Mouse (Mus musculus) granulocyte monocyte progenitor cell, adult 5-6 weeks (primary cell): ENCODE results near the gene Fam131b. TPM values are rescaled to one million over a fixed set of nuclear protein-coding genes. Genes with fewer than 3 reads are reported as not detected.
A peak's percentile ranks its signal among the peaks of the same experiment; 100 is the strongest.

Experiments used
- ATAC-seq: replicated peaks from 2 replicates; pipeline ENCODE4 v1.8.0; 2016; ENCODE audit warnings: mild to moderate bottlenecking, moderate TSS enrichment, inconsistent platforms; ENCODE audit not compliant: poor library complexity, severe bottlenecking
- total RNA-seq, 2 experiments: library from RNA; stranded (forward) in 1 of 2; stranded (reverse) in 1 of 2; fragments of 200-712, 200-1000 nt in 1 of 2; fragments of >200 nt in 1 of 2; fragmentation: Nextera tagmentation in 1 of 2; gene quantifications; 2 replicates each; pipeline ENCODE4 v1.2.3; 2014 to 2017

The Fam131b gene
- total RNA-seq, 2 experiments from 2014 or later, result not detected

DNA sequence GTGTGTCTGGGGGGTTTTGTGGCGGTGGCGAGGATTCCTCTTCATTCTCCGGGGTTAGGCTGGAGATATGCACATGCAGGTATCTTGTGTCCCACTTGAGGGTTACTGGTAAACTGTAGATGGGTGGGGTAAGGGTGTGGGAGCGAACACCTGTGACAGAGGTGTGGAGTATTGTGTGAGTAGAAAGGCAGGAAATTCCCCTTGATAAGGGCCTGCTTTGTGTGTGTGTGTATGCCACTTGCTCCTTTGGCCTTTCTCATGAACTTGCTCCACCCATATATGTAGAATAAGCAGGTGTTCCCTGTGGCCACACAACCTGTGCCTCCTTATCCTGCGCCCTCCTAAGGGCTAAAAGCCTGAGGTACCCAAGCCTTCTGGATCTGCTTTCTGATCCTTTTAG, 32.5 kb upstream of the Fam131b start:
- ATAC-seq, result no peak

DNA sequence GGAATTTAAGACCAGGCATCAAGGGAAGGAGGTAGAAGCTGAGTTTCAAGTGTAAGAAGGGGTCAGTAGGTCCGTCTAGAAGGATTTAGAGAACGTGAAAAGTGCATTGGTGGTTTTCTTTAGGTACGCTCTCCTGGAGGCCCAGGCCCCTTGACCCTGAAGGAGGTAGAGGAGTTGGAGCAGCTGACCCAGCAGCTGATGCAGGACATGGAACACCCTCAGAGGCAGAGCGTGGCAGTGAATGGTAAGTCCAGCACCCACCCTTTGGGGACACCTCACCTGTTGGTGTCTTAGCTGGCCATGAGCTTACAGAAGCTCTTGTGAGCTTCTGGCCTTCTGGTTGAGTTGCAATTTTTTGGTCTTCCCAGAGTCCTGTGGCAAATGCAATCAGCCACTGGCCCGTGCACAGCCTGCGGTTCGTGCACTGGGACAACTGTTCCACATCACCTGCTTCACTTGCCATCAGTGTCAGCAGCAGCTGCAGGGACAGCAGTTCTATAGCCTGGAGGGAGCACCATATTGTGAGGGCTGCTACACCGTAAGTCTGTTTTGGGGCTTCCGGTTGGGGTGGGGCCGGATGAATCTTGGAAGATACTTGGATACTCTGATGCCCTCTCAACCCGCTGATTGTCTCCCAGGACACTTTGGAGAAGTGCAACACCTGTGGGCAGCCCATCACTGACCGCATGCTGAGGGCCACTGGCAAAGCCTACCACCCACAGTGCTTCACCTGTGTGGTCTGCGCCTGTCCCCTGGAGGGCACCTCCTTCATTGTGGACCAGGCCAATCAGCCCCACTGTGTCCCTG, 31.6 kb upstream of the Fam131b start:
- ATAC-seq, result no peak

DNA sequence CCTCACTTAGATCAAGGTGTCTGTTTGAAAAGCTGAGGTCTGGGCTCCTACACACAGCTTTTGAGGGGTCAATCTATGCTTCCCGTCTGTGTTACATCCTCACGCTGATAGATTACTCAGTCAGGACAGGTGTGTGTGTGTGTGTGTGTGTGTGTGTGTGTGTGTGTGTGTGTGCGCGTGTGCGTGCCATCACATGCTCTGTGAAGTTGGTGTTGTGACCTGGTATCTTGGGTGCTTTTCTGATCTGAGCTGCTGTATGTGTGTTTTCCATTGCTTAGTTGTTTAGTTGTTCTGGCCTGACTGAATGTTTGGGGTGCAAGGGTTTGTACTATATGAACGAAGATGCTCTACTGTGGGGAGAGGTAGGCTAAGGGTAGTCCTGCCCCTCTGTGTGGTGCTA, 30.9 kb upstream of the Fam131b start:
- no peak for ATAC-seq

DNA sequence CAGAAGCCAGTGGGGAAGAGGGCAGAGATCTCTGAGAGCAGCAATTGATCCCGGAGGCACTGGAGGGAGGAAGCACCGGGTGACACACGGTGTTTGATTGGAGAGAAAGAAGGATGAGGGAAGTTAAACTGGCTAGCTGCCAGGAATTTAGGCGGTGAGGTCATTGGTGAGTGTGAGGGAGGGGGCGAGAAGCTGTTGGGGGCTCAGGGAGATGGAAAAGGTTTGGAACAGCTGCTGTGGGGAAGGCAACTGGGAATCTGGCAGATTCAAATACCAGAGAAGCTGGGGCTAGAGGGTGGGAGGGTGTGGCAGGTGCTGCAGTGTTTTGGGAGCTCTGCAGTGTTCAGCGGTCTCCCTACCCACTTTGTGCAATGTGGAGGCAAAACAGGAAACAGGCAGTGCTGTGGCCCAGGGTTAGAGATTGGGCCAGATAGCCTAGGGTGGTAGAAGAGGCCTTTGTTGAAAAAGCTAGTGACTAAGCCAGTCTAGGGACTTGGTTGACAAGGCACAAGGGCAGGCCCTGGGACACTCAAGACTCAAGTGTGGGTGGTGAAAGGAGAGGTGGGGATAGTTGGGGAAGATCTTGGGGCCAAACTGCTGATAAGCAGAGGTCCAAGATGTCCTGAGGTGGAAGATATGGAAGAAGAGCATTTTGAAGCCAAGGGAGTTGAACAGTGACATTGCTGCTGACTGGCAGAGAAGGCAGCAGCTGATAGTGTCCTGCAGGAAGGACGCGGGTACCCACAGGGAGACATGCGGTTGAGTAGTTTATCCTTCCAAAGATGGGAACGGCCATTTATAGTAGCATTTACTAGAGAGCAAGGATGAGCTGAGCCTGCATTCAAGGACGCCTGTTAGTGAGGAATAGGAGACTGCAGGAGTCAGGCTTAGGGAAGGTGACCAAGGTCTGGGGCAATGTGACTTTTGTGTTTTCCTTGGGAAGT, 29.9 kb upstream of the Fam131b start:
- peak; percentile 24 for ATAC-seq

DNA sequence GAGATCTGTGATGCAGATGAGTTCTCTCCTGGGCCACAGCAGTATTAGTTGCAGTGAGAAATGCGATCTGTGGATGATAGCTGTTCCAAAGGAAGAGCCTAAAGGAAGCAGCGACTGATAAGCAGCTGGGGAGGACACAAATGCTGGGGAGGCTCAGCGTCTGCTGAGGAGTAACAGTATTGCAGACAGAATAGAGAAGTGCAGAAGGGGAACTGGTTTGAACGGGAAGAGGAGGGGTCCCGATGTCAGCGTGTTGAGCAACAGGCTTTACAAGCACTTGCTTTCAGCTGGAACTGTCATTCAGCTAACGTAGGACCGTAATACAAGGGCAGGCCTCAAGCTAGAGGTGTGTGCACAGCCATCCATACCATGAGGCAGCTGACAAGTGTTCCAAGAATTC, 28.7 kb upstream of the Fam131b start:
- peak; percentile 43 for ATAC-seq

DNA sequence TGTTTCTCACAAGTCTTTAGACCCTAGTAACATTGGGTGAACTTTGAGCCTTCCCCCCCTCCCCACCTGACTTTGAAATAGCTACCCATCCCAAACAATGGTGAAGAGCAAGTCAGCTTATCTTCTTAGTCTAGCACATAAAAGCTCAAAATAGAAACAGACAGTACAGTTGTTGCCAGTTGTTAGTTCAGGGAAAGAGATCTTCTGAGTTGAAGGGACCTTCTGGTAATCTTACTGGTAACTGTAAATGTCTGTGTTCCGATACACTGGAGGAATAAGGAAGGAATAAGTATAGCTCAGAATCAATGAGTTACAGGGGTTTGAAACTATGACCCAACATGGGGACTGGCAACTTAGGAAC, 28.0 kb upstream of the Fam131b start:
- no peak for ATAC-seq

DNA sequence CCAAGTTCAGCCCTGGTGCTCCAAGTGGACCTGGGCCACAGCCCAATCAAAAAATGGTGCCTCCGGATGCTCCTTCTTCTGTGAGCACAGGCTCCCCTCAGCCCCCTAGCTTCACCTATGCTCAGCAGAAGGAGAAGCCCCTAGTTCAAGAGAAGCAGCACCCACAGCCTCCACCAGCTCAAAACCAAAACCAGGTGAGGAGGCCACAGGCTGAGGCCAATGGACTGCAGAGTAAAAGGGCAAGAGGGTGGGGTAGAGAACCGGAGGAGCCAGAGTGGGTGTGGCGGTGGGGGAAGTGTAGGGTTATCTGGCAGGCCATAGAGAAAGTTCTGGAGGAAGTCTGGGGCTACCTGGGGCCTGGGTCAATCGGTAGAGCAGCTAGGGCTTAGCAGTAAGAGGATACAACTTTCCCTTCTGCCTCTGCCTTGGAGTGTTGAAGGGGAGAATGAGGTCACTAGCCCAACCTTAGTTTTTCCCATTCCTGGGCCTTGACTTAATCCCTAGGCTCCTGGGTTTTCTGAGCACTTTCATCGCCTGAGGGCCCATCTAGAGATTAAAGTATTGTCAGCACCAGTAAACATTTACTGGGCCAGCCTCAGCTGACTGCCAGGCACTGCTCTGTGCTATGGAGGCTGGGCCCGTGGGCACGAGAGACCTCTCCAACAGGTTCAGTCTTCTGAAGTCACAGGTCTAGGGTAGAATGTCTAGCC, 27.5 kb upstream of the Fam131b start:
- no peak for ATAC-seq

DNA sequence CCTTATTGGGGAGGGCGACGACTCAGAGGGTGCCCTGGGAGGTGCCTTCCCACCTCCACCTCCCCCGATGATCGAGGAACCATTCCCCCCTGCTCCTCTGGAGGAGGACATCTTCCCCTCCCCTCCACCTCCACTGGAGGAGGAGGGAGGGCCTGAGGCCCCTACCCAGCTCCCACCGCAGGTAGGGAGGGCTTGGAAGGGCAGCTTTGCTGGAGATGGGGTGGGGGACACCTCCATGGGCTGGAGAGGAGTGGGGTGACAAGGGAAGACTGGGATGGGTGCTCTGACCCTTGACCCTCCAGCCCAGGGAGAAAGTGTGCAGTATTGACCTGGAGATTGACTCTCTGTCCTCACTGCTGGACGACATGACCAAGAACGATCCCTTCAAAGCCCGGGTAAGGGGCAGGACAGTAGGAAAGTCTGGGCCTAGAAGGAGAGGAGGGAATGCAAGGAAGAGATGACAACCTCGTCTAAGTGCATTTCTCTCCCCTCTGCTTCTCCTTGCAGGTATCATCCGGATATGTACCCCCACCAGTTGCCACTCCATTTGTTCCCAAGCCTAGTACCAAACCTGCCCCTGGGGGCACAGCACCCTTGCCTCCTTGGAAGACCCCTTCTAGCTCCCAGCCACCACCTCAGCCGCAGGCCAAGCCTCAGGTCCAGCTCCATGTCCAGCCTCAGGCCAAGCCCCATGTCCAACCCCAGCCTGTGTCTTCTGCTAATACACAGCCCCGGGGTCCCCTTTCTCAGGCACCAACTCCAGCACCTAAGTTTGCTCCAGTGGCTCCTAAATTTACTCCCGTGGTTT, 26.7 kb upstream of the Fam131b start:
- ATAC-seq, result no peak

DNA sequence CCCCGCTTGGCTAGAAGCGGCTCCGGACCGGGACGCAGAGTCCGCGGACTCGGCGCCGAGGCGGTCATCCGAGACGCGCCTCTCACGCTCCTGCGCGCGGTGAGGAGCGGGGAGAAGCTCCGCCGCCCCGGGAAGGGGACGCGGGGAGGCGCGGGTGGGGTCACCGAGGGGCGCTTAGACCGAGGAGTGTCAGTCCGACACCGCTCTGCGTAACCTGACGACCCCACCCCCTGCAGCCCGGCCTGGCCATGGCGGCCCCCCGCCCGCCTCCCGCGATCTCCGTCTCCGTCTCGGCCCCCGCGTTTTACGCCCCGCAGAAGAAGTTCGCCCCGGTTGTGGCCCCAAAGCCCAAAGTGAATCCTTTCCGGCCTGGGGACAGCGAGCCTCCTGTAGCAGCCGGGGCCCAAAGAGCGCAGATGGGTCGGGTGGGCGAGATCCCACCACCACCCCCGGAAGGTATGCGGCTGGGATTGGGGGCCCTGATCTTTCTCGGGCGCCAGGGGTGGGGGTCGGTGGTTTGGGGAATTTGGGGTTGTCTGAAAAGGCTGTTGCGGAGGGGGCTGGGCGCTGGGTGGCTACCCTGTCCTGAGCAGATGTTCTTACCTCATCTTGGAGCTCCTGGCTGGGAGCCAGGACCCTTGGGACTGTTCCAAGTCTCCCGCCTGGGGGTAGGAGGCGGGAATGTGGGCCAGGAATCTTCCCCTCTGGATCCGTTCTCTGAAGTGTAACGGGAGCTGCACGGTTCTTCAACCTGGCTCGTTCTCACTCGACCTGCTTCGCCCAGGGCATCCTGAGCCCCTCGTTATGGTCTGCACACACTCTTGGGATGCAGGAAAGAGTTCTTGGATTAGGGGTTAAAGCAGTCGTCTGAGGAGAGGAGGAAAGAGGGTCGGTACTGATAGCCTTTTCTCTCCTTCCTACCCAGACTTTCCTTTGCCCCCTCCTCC, 25.9 kb upstream of the Fam131b start:
- ATAC-seq, result no peak

DNA sequence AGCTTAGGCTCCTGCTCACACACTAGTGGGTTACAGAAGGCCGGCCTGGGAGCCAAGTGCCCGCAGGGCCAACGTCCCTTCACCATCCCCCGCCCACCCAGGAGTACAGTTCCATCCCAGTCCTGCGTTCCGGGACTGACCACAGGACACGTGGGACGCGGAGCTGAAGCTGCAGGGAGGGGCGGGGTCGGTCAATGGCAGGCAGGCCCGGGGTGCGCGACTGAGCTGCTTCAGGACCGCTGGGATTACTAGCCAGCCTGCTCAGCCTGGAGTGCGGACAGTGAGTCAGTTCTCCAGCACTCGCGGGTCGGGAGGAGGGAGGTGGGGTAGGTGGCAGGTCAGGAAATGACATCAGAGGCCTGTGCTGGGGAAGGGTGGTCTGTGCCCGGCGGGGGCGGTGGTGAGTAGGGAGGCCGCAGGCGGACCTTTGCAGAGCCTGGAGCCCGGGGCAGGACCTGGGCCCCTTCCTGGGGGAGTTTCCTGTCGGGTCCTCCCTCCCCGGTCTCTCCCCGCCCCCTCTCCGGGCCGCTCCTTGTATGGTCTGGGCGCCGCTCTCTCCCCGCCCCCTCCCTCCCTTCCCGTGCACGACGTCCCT, 25.1 kb upstream of the Fam131b start, which contains the start of gene Zyx:
Gene Zyx (plus strand): TSS at position 205 of the 595 bp plus-strand sequence.
- peak; percentile 57 for ATAC-seq

DNA sequence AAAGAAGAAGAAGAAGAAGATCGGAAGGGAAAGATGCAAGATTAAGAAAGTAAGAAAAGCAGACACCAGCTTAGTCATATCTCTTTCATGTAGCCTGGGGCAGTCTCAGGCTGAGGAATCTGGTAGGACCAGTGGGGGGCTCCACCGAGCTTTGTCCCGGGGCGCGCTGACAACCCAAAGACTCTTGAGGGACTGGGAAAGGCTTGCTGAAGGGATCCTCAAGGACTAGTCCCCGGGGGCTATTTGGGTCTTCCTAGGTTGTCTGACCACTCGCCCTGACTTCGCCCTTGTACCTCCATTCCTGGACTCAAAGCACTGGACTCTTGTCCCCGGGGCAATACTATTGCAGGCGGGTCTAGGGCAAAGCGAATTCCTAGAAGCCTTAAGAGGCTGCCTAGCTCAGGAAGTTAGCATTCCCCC, 24.6 kb upstream of the Fam131b start:
- ATAC-seq, result peak; percentile 8; the same call in 1 of the 2 replicates

DNA sequence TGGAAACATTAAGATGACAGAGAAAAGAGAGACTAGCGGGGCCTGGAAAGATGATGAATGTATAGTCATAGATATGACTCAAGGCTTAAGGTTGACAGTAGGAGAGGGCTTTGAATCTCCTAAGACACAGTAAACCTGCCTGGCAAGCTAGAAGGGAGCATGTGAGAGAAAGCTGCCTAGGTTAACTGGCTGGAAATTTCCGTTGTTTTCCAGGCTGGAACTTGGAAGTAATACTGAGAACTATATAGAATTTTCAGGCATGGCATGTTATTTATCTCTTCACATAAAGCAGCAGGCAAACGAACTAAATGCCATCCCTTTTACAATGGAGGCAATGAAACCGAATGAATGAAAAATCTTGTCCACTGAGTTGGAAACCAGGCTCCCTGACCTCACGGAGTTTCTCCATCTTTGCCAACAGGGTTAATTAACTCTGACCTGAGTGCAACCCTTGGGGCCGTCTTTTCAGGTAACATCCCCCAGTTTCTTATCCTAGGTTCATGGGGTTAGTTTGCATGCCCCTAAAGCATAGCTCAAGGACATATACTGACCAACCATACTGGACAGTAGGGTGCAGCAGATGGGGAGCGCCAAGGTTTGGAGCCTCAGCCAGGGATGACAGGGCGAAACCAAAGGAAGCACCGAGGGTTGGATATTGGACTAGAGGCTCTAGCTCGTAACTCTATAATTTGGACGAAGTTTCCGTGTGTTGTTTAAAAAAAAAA, 24.0 kb upstream of the Fam131b start:
- ATAC-seq, result no peak

DNA sequence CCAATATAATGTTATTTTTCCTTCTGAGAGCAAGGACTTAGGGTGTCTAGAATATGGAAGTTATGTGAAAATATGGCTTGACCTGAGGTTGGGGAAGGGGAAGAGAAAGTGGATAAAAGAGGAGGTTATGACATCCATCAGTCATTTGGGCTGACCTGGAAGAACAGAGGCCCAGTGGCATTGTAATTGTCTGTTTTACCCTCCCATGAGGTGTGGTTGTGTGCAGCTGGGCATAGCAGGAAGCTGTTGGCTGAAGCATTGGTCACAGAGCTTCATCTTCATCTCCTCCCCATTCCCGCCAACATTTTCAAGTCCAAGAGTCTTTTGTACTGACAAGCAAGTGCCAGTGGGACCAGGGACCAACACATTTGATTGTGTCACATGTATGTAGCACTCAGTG, 19.8 kb upstream of the Fam131b start:
- peak; percentile 75 for ATAC-seq

DNA sequence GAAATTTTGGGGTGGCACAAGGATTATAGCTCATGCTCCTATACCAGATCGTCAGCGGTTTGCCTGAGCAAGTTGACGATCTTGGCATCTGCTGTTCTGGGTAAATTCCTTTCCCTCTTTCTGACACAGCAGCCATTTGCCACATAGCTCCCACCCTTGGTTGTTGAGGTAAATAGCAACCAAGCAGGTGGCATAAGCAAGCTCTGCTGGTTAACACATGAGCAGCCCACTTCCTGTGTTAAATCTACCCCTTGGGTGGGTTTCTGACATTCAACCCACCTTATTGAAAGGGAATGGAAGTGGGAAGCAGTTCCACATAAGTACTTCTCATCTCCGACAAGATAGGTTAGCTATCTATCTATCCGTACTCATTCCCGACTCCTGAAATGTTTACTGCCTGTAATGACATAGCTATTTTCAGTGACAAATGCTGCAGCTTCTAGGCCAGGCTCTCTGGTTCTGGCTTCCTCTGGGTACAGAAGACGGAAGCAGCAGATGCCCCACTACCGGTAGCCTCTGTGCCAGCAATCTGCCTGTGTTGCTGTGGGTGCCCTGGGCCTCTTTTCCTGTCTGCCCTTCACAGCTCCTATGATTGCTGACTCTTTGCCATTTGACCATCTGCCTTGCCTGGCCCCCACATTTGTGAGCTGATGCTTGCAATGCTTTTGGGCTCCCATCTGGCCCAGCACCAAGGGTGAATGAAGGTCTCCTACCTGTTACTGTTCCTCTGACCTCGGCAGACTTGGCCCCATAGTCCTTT, 19.1 kb upstream of the Fam131b start:
- peak; percentile 51 for ATAC-seq

DNA sequence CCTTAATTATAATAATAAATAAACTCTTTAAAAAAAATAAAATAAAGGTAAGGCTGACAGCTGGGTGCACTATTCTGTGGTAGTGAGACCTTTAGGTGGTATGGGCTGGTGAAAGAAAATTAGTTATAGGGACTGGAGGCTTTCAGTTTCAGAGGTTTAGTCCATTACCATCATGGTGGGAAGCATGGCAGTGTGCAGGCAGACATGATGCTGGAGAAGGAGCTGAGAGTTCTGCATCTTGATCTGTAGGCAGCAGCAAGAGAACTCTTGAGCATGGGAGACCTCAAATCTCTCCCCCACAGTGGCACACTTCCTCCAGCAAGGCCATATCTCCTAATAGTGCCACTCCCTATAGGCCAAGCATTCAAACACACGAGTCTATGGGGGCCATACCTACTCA, 17.7 kb upstream of the Fam131b start:
- no peak for ATAC-seq

DNA sequence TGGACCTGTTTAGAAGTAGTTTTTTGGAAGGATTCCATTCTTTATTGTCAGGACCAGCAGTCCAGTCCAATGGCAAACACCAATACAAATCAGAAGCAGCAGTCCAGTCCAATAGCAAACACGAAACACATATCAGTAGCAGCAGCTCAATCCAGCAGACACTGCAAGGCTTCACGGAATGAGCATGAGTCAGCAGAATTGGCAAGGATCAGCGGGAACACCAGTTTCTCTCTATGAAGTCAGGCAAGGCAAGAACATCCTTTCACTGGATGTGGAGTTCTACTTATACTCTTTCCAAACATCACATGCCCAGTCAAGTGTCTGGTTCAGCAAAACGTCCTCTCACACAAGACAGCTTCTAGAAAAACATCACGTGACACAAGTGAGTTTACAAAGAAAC, 15.5 kb upstream of the Fam131b start:
- ATAC-seq, result no peak

DNA sequence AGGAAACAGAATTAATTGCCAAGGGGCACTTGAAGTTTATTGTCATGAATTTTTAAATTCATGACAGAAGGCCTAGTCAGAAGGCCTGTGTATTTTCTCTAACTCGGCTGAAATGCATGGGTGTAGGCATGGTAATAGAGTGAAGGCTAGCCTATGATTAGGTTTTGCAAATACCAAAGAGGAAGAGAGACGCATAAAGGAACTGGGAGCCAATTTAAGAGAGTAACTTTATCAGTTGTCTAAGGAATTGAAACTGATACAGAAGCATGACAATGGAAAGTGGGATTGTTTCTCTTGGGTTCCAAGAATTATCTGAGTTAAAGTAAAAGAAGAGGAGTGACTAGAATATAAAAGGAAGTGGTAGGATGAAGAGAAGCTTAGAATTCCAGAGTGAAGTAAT, 14.7 kb upstream of the Fam131b start:
- ATAC-seq, result peak; percentile 61
